Mouse (Mus musculus): ENCODE measurements at regions not wholly inside any gene's neighbourhood (a gene's known extent, or its start where the extent isn't known, plus 50 kb on each side); places are given as distances from the start of the nearest gene placed in this dataset.

DNA sequence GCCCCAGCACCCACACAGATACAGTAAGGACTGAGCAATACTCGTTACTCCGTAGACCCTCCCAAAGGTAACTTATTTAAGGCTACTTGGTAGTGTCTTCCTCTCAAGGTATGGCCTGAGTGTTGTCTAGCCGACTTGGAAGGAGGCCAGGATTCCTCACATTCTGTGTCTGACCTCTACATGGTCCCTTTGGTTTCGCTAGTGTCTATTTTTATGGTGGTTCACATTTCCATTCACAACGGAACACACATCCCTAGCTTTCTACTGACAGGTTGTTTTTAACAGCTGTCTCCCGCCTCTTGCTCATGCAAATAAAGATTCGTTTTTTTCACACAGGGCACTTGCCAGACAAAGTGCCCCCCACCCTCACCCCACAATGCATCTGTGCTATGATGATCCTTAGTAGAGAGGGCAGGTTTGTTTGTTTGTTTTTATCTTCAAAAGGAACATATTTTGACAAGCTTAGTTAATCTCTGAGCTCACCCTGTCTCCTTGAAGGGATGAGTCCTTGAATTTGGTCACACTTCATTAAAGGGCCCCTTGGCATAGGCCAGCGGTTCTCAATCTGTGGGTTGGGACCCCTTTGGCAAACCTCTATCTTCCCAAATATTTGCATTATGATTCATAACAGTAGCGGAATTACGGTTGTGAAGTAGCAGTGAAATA is 52.7 kb downstream of the Phlda1 start:
- no peak for DNase-seq (ENCODE audit: low spot score in 2 of 2)

DNA sequence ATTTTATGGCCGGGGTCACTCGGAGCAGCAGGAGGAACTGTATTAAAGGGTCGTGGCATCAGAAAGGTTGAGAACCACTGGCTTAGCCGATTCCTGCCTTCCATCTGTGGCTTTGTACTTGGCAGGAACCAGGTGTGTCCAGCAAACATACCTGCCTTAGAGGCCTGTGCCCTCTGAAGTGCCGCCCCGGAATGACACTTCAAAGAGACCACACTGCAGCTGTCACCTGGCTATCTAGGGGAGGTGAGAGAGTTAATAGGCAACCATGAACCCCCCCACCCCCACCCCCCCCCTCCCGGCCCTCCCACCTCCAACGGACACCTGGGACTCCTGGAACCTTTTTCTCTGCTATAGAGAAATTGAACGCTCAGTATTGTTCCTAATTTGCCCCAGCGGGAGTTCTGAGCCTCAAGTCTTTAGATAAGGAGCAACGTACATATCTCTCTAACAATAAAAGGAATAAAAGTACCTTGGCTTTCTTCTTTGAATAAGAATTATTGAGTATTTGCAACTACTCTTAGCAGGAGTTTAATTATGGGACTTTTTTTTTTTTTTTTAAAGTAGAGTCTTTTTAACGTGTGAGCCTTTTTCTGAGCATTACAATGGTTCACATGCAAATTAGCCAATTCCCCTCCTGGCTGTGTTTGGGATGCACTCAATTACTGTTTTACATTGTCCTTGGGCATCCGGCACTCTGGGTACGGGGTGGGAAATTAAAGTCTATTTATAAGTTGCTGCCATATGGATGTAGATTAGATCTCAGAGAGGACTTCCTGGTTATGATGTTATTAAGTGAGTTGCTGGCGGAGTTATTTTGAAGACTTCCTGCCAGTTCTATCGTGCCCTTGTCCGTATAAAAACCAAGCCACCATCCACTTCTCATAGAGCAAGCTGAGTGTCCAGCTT is 53.5 kb downstream of the Phlda1 start:
- DNase-seq (ENCODE audit: low spot score in 2 of 2): no peak

- DNase-seq (ENCODE audit: low spot score in 2 of 2): no peak
These were observed 56.5 kb downstream of the Phlda1 start for GRCm38 (mm10) chr10:111562628-111563027.

DNA sequence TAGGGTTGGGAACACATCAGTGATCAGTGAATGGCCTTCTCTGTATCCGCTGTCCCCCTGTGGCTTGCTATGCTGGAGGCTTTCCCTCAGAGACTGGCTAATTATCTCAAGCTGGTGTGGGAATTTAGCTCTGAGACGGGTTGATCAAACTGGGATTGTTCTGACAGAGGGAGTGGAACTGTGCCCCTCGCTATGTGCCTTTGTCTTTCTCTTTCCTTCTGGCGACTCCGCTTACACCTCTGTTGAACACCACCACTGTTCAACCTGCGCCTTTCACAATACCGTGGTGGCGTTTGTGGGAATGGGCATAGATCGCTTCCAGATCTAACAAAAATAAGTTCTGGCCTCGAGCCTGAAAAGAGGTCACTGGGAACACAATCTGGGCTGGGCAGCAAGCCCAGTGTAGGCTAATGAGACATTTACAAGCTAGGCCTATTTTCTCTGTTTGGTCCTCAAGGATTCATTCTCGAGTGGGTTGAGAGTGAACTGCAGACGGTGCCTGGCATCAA is 60.8 kb downstream of the Phlda1 start:
- peak; percentile 65 to 70 for DNase-seq (ENCODE audit: low spot score in 2 of 2)

DNA sequence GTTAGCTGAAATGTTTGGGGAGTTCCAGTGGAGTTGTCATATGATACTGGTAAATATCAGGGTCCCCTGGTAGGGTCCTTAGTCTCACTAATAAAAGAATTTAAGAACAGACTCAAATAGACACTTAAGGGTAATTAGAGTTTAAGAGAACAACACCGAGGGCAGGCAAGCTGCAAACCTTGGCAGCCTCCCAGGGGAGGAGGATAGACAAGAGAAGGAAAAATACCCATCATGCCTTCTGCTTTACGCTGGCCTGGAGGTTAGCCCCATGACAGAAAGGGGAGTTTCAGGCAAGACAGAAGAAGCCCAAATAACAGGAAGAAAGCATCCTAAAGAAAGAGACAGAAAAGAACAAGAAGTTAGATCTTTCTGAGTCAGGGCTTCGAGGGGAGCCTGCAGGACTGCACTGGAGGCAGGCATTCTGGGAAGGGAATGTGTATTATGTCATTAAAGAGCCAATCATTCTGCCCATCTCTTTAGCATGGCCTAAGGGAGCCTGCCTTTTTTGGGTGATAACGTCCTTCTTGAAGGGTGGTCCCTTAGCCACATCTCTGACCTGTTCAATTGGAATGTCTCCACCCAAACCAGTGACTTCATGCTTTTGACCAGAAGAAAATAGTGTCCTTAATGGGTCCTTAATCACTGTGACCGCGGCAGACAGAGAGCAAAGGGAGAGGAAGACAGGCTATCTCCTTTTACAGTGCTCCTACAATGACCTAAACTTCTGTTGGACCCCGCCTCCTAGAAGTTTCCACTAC is 64.6 kb downstream of the Phlda1 start:
- no peak for DNase-seq (ENCODE audit: low spot score in 2 of 2)

DNA sequence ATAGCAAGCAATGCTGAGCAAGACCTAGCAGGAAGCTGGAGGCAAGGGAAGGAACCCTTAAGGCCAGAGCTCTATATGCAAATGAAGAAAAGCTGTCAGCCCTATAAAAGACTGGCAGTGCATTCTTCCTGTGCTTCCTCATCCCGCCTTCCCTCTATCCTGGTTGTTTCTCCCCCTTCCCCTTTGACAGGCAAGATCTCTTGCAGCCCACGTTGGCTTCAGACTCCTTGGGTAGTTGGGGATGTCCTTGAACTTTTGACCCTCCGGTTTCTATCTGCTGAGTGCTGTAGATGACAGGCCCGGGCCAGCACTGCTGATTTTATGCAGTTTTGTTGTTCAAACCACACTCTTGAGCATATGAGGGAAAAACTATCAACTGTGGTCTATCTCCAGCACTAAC is 68.1 kb downstream of the Phlda1 start:
- DNase-seq (ENCODE audit: low spot score in 2 of 2): no peak

DNA sequence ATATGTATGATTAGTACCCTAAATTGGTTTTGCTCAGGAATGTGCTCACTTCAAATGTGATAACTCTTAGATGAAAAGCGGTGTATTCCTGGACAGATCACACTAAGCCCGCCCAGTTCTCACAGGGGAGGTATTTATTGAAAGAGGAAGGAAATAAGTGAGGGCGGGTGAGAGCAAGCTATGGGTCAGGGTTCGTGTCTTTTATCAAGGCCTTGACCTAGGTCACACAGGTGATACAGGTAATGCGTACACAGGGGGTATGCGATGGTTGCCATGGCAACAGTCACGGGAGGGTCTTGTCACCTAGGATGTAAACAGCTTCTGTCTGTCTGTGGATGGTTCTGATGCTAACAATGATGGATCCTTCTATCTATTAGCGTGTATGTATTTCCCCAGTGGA is 68.7 kb downstream of the Phlda1 start:
- no peak for DNase-seq (ENCODE audit: low spot score in 2 of 2)

GRCm38 (mm10) chr10:111575256-111575655 is 69.2 kb downstream of the Phlda1 start:
- no peak for DNase-seq (ENCODE audit: low spot score in 2 of 2)

- no peak for DNase-seq (ENCODE audit: low spot score in 2 of 2)
These were observed 69.8 kb downstream of the Phlda1 start for GRCm38 (mm10) chr10:111575926-111576325.

DNA sequence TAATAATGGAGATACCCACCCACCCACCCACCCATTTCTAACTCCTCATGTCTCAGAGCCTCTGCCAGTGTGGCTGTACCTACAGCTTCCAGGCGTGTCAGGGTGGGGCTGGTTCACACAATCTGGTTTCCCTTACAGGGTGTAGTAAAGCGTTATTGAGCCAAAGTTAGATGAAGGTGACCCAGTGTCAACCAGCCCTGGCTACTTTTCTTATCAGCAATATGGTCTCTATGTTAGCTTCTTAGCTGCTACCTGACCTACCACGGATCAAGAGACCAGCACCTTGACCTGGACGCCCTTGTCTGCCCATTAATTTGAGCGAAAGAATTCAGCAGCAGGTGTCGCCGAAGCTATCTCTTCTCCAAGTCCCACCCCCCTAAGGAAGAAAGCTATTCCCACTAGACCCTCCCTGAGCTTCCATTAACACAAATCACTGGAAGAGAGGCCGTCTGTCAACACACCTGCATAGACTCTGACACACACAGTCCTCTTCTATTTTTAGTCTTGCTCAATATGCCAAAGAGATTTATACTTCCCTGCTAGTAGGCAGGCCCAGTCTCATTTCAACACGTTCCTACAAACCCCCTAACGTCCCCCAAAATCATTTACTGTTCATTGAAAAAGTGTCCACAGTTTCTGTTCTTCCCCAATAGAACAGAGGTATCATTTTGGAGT is 70.4 kb downstream of the Phlda1 start:
- no peak for DNase-seq (ENCODE audit: low spot score in 2 of 2)

- no peak for DNase-seq (ENCODE audit: low spot score in 2 of 2)
These were observed 72.5 kb downstream of the Phlda1 start for GRCm38 (mm10) chr10:111578536-111578935.

DNA sequence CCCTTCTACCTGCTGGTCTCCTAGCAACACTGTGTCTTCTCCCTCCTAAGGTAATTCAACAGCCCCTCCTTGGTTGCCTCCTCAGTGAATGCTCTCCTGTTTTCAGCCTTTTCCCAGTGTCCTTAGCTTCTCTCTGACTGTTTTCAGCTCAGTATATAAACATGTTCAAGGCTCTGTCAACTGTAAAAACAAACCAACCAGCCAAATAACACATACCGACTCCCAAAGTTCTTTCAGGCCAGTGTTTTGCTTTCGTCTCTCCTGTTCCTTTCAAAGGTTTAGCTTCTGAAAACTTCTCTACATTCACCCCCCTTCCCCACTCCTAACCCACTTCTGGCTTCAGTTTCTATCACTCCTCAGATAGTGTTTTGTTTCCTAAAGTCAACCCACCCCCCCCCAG is 73.4 kb downstream of the Phlda1 start:
- DNase-seq (ENCODE audit: low spot score in 2 of 2): no peak

DNA sequence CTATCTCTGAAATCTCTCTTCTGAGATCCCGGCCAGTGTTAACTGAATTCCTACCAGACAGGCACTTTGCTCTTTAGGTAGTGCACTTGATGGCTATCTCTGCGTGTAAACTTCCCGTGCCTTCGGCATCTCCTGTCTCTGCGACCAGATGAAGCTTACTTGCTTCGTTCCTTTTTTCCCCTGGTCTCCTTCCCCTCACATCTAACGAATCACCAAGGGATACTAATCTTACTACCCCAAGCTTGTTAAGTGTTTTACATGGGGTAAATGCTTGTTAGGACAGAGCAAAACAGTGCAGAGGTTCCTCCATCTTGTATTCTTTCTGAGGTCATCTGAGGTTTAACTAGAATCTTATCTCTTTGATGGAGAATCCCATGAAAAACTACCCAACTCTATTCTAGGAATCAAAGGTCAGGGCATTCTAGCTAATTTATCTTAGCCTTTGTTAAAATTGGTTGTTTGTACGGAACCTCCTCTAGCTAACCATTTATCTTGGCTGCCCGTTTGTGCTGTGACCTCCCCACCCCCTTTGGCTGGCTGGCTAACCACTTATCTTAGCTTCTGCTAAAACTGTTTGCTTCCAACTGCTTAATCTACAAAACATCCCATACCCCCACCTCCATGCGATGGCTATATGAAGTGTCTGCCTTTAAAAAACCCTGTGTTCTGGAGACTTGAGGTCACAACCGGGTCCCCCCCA is 74.5 kb downstream of the Phlda1 start:
- DNase-seq (ENCODE audit: low spot score in 2 of 2): no peak

DNA sequence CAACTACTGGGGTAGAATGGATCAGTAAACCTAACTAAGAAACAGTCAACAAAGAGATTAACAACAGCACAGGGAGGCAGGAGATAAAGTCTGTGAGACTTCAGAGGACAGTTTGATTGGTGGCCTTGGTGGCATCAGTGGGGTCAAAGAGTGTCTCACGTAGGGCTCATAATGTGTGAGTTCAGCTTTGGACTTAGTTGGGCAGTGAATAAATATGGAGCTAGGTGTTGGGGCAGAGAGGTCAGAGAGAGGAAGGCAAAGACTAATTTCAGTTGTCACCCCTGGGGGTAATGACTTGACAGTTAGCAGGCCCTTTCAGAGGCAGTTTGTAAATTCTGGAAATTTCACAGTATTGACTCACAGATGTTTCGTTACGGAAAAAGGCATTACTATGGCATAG is 75.8 kb downstream of the Phlda1 start:
- DNase-seq (ENCODE audit: low spot score in 2 of 2): no peak

DNA sequence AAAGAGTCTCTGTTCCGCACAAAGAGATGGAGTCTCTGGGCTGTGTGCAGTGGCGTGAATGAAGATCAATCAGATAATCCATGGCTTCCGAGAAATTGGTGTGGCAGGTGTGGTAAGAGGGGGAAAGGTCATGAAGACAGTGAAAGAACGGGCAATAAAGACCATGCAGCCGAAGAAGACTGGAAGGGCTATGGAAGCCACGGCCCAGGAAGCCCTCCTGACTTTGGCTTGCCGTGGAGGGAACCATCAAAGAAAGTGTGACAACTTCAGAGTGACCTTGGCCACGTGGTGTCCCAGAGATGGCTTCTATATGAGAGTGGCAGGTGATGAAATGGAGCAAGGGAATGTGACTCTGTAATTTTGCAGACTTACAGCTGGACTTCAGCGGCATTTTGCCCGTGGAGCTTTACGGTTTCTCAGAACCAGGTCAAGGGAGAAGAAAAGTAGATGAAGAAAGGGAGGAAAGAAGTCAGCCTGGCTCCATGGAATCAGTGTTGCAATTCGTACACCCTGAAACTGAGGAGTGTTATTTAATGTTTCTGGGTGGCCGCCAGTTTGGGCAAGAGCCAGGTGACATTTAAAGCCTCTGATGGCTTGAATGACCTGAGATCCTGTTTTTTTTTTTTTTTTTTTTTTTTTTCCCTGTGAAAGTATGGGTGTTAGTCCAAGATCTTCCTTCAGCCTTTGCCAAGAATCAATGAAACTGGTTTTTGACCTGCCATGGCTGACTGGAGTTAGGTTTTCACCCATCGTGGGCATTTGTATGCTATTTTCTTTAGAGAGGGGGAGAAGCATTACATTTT is 76.4 kb downstream of the Phlda1 start:
- DNase-seq (ENCODE audit: low spot score in 2 of 2): no peak

GRCm38 (mm10) chr10:111583124-111583743 is 77.1 kb downstream of the Phlda1 start:
- DNase-seq (ENCODE audit: low spot score in 2 of 2): no peak

DNA sequence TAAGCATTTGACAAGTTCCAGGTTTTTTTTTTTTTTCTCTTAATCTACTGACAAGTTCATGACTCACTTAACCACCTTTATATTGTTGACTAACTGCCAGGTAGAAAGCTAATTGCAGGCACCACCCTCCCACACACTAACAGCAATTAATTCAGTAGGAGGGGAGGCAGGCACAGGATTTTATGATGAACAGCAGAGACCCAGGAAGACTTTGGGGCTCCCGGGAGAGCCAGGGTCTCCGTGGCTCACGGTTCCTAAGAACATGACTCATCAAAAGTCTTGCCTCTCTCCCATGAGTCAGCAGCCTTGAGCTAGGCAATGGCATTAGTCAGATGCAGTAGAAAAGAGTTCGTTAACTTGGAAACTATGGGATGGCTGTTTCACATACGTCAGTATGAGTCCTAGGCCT is 77.7 kb downstream of the Phlda1 start:
- DNase-seq (ENCODE audit: low spot score in 2 of 2): no peak

GRCm38 (mm10) chr10:111587891-111588611 is 82.0 kb downstream of the Phlda1 start:
- no peak for DNase-seq (ENCODE audit: low spot score in 2 of 2)

DNA sequence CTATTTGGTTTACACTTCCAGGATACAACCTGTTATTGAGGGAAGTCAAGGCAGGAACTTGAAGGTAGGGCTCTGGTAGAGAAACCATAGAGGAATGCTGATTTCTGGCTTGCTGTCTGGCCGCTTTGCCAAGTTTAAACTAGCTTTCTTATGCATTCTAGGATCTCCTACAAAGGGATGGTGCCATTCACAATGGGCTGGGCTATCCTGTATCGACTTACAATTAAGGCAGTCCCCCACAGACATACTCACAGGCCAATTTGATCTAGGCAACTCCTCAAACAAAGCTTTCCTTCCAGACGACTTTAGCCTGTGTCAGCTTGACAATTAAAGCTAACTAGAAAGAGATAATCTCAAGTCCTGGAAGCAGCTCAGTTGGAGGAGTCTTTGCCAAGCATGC is 83.1 kb downstream of the Phlda1 start:
- no peak for DNase-seq (ENCODE audit: low spot score in 2 of 2)
